Mouse (Mus musculus) C2C12 (cell line): ENCODE measurements at regions not wholly inside any gene's neighbourhood (a gene's known extent, or its start where the extent isn't known, plus 50 kb on each side); places are given as distances from the start of the nearest gene placed in this dataset.

Experiments used
- CTCF ChIP-seq: IDR thresholded peaks from one replicate; pipeline ENCODE4 v1.5.1; 2011; ENCODE audit not compliant: control insufficient read depth, insufficient read depth, insufficient read length
- MYOD1 ChIP-seq: IDR thresholded peaks from one replicate; pipeline ENCODE4 v1.6.1; 2011; ENCODE audit warnings: low read depth; ENCODE audit not compliant: control insufficient read depth, insufficient read length

DNA sequence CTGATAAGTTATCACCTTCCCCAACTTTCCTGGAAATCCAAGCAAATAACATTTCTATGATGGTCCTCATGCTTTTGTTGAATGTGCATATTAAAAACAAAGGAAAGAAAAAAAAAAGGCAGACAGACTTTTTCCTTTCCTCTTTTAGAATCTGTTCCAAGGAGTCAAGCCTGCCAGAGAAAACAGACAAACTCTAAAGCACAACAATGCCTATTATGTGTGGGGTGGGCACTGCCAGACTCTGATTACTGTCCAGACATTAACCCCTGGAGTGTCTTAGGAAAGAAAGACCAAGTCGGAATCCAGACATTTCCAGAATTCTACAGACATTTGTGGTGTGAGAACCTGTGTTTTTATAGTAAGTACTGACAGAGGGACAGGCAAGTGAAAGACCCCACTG, 136.7 kb downstream of the Btg1 start:
- TF ChIP-seq CTCF (no peak), MYOD1 (no peak)
